Mouse (Mus musculus): ENCODE data around the gene Pygb. TPM values are rescaled to one million over a fixed set of nuclear protein-coding genes. Genes with fewer than 3 reads are reported as not detected.

Gene Pygb
- polyA plus RNA-seq, 1 experiment from 2014 or later: 86.2 TPM

Other genes starting within 250 kb of the Pygb start
- 0.34 and 0.58 TPM in 2 replicates for gene Cst7, start 216.3 kb upstream of the Pygb start, polyA plus RNA-seq (2015; fragmentation: Nextera tagmentation; extraction: Ambion mirVana)
- gene Apmap, start 178.2 kb upstream of the Pygb start, polyA plus RNA-seq (2015; fragmentation: Nextera tagmentation; extraction: Ambion mirVana): 36.3 and 38.7 TPM in 2 replicates
- gene Acss1, start 118.2 kb upstream of the Pygb start, polyA plus RNA-seq (2015; fragmentation: Nextera tagmentation; extraction: Ambion mirVana): 20.4 and 24.6 TPM in 2 replicates
- not detected in 2 replicates for gene Vsx1, start 97.4 kb upstream of the Pygb start, polyA plus RNA-seq (2015; fragmentation: Nextera tagmentation; extraction: Ambion mirVana)
- 26.5 and 28.3 TPM in 2 replicates for gene Entpd6, start 37.7 kb upstream of the Pygb start, polyA plus RNA-seq (2015; fragmentation: Nextera tagmentation; extraction: Ambion mirVana)
- 52.5 and 53.3 TPM in 2 replicates for gene Abhd12, start 118.0 kb downstream of the Pygb start, polyA plus RNA-seq (2015; fragmentation: Nextera tagmentation; extraction: Ambion mirVana)
- gene Gins1, start 118.7 kb downstream of the Pygb start, polyA plus RNA-seq (2015; fragmentation: Nextera tagmentation; extraction: Ambion mirVana): 28.1 and 32.4 TPM in 2 replicates

All from intestine, embryonic 15.5 days (tissue).